Mouse (Mus musculus) MEL (cell line): ENCODE results near the gene Fam219b.

Source experiments
- CHD1 ChIP-seq: IDR thresholded peaks from 2 replicates; pipeline ENCODE4 v1.6.1; 2012; ENCODE audit warnings: low read depth, mild to moderate bottlenecking, inconsistent platforms, low read length, improper control_type of control experiment
- CHD2 ChIP-seq: IDR thresholded peaks from 2 replicates; pipeline ENCODE4 v1.6.1; 2011; ENCODE audit warnings: low read length, improper control_type of control experiment
- CTCF ChIP-seq, 3 experiments: IDR thresholded peaks in 2 of 3; conservative IDR thresholded peaks in 1 of 3; 2 replicates each; pipeline ENCODE4 v1.5.1; 2011 to 2012; ENCODE audit warnings: low read length in 3 of 3, low read depth in 2 of 3, mild to moderate bottlenecking in 2 of 3, improper control_type of control experiment in 1 of 3, inconsistent platforms in 1 of 3, mixed read lengths in 1 of 3, moderate library complexity in 1 of 3; ENCODE audit not compliant: control insufficient read depth in 1 of 3, insufficient read depth in 1 of 3, poor library complexity in 1 of 3, severe bottlenecking in 1 of 3
- EP300 ChIP-seq, 2 experiments: IDR thresholded peaks; 2 replicates each; pipeline ENCODE4 v1.6.1; 2011; ENCODE audit warnings: improper control_type of control experiment in 2 of 2, low read length in 2 of 2, low read depth in 1 of 2, mild to moderate bottlenecking in 1 of 2
- GATA1 ChIP-seq: IDR thresholded peaks from 2 replicates; pipeline ENCODE4 v1.6.1; 2011; ENCODE audit warnings: low read depth, low read length, improper control_type of control experiment
- KAT2A ChIP-seq: conservative IDR thresholded peaks from 2 replicates; pipeline ENCODE4 v1.6.1; 2012; ENCODE audit warnings: low read depth, low read length, improper control_type of control experiment, inconsistent platforms
- MAFK ChIP-seq: IDR thresholded peaks from 2 replicates; pipeline ENCODE4 v1.6.1; 2011; ENCODE audit warnings: low read depth, mild to moderate bottlenecking, low read length, improper control_type of control experiment, borderline replicate concordance
- MYC ChIP-seq: IDR thresholded peaks from 2 replicates; pipeline ENCODE4 v1.6.1; 2011; ENCODE audit warnings: low read depth, mild to moderate bottlenecking, low read length, improper control_type of control experiment, moderate library complexity
- POLR2A ChIP-seq, 2 experiments: IDR thresholded peaks; 2 replicates each; pipeline ENCODE4 v1.6.1; 2011 to 2012; ENCODE audit warnings: low read length in 2 of 2, mild to moderate bottlenecking in 2 of 2, control low read depth in 1 of 2, improper control_type of control experiment in 1 of 2, low read depth in 1 of 2, moderate library complexity in 1 of 2; ENCODE audit not compliant: control insufficient read depth in 1 of 2, insufficient read depth in 1 of 2, poor library complexity in 1 of 2
- SIN3A ChIP-seq: IDR thresholded peaks from 2 replicates; pipeline ENCODE4 v1.6.1; 2012; ENCODE audit warnings: low read length, improper control_type of control experiment, inconsistent platforms
- SMC3 ChIP-seq: IDR thresholded peaks from 2 replicates; pipeline ENCODE4 v1.6.1; 2011; ENCODE audit warnings: low read depth, low read length, improper control_type of control experiment
- TCF12 ChIP-seq: IDR thresholded peaks from 2 replicates; pipeline ENCODE4 v1.6.1; 2014; ENCODE audit warnings: low read depth, mild to moderate bottlenecking, inconsistent platforms, low read length, improper control_type of control experiment, moderate library complexity
- USF1 ChIP-seq: IDR thresholded peaks from 2 replicates; pipeline ENCODE4 v1.6.1; 2014; ENCODE audit warnings: low read depth, mild to moderate bottlenecking, inconsistent platforms, low read length, improper control_type of control experiment, moderate library complexity
- ZMIZ1 ChIP-seq: IDR thresholded peaks from 2 replicates; pipeline ENCODE4 v1.6.1; 2012; ENCODE audit warnings: low read depth, mild to moderate bottlenecking, inconsistent platforms, low read length, improper control_type of control experiment, moderate library complexity

DNA sequence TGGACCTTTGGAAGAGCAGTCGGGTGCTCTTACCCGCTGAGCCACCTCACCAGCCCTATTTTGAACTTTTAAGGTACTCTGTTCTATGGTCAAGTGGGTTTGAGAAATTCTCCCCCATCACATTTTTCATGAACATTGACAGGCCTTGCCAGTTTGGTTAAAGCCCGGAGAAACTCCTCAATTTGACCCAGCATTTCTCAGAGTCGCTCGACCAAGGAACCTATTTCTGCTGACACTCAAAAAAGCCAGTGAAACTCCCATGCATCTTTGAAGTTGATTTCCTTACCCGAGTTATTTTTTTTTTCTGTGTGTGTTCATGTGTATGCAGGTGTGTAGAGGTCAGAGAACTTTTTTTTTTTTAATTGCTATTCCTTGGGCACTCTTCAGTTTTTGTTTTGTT lies 27.3 kb downstream of the Fam219b start:
- no peak for TF ChIP-seq POLR2A (IDR thresholded peaks at IDR 0.05; ENCODE audit: control insufficient read depth in 1 of 2, insufficient read depth in 1 of 2, low read depth in 1 of 2, low read length in 2 of 2, poor library complexity in 1 of 2)
- no peak for TF ChIP-seq SMC3
- no peak for TF ChIP-seq GATA1
- no peak for TF ChIP-seq CHD2
- TF ChIP-seq MYC = no peak
- TF ChIP-seq EP300 (IDR thresholded peaks at IDR 0.05; ENCODE audit: low read depth in 1 of 2, low read length in 2 of 2) = no peak
- no peak for TF ChIP-seq USF1
- TF ChIP-seq TCF12 = no peak
- no peak for TF ChIP-seq CTCF (IDR thresholded peaks at IDR 0.05 in 2 of 3, conservative IDR thresholded peaks at IDR 0.05 in 1 of 3; ENCODE audit: control insufficient read depth in 1 of 3, insufficient read depth in 1 of 3, low read depth in 2 of 3, low read length in 3 of 3, poor library complexity in 1 of 3, severe bottlenecking in 1 of 3)
- TF ChIP-seq CHD1 = no peak
- TF ChIP-seq SIN3A = no peak
- no peak for TF ChIP-seq KAT2A
- TF ChIP-seq MAFK = no peak
- TF ChIP-seq ZMIZ1 = no peak
